Mouse (Mus musculus) spleen, adult 2 months (tissue): ENCODE measurements around the gene Robo1. TPM values are rescaled to one million over a fixed set of nuclear protein-coding genes. Genes with fewer than 3 reads are reported as not detected.

Experiments
- DNase-seq, 2 experiments: peaks; one replicate each; pipeline versions ENCODE4 v3.0.0 to v3.0.0-alpha.2; 2012 to 2021; ENCODE audit warnings: low spot score in 2 of 2, low read depth in 1 of 2
- H3K27ac ChIP-seq: fragments of 200-500 bp; 2 replicates; pipeline ENCODE4 v1.5.1; 2012; ENCODE audit warnings: low read length, inconsistent platforms; ENCODE audit not compliant: insufficient read depth
- H3K27me3 ChIP-seq: fragments of 200-500 bp; 2 replicates; pipeline ENCODE4 v1.6.1; 2012; ENCODE audit warnings: mild to moderate bottlenecking, moderate library complexity, low read length, inconsistent platforms; ENCODE audit not compliant: control insufficient read depth, insufficient read depth
- H3K36me3 ChIP-seq: fragments of 200-500 bp; 2 replicates; pipeline ENCODE4 v1.6.1; 2012; ENCODE audit warnings: mild to moderate bottlenecking, low read length, inconsistent platforms; ENCODE audit not compliant: control insufficient read depth, insufficient read depth
- H3K4me1 ChIP-seq: fragments of 200-500 bp; 2 replicates; pipeline ENCODE4 v1.6.1; 2011; ENCODE audit warnings: inconsistent platforms; ENCODE audit not compliant: control insufficient read depth, insufficient read depth, insufficient read length
- H3K4me3 ChIP-seq: fragments of 200-500 bp; 2 replicates; pipeline ENCODE4 v1.5.1; 2011; ENCODE audit warnings: mild to moderate bottlenecking, inconsistent platforms; ENCODE audit not compliant: insufficient read depth, insufficient read length; ENCODE audit errors: extremely low read depth
- CTCF ChIP-seq: fragments of 200-500 bp; IDR thresholded peaks from 2 replicates; pipeline ENCODE4 v1.5.1; 2011; ENCODE audit warnings: mild to moderate bottlenecking, inconsistent platforms; ENCODE audit not compliant: insufficient read depth, insufficient read length, insufficient replicate concordance; ENCODE audit errors: extremely low read depth
- POLR2A ChIP-seq: fragments of 200-500 bp; IDR thresholded peaks from 2 replicates; pipeline ENCODE4 v1.6.1; 2011; ENCODE audit warnings: low read depth, low read length, inconsistent platforms
- WGBS: fragments of 180-500 bp; shearing (Covaris S2); methylation state at CpG from one replicate; pipeline ENCODE4 v1.1.7; 2018; 5-methylcytosine and 5-hydroxymethylcytosine counted together
- polyA plus RNA-seq: library from polyadenylated mRNA; depleted of rRNA; stranded (reverse); fragments of >200 nt; gene quantifications from 2 replicates; pipeline ENCODE4 v1.2.3, GENCODE M21; 2012

Robo1 gene
- polyA plus RNA-seq, 1 experiment = 1.4 TPM

DNA sequence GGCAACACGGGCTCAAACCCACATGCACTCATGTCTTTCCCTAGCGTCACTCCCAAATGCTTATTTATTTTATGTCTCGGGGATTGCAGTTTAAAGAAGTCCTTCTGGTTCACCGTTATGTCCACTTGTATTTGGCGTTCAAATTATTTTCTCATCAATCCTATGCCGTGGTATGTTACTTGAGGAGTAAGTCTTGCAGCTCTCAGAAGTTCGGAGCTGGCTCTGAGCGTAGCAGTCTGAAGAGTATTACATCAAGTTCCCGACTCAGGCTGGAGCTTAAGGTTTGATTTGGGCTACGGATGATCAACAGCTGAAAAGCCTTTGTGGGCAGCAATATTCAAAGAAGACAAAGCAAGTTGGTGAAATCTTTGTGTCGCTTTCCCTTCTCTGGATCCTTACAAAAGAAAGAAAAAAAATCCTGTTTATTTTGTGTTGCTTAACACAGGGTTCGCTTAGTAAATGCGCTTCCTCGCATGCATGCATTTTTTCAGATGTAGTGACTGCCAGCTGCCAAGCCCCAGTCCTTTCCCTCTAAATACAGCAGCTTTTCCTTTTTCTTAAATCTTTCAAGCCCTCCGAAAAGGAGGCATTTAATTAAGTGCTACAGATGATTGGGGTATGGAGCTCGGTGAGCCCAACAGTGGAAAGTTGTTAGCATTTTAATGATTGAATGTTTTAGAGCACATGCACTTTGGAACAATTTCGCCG is 136.5 kb downstream of the Robo1 start:
- TF ChIP-seq POLR2A = no peak
- no peak for TF ChIP-seq CTCF
- Histone ChIP-seq H3K4me3 (no peak overlapping the region), H3K36me3 (no peaks in the 10 kb centered on the region), H3K4me1 (no peaks in the 10 kb centered on the region), H3K27ac (no peak overlapping the region), H3K27me3 (no peaks in the 10 kb centered on the region)
- WGBS = 90% methylated on average over 18 of the region's 18 CpGs
- DNase-seq = no peak

- Histone ChIP-seq H3K27me3 (no peaks in the 10 kb centered on the region), H3K36me3 (no peaks in the 10 kb centered on the region), H3K27ac (no peak overlapping the region), H3K4me1 (no peaks in the 10 kb centered on the region), H3K4me3 (no peak overlapping the region)
- no peak for DNase-seq
- TF ChIP-seq CTCF (no peak), POLR2A (no peak)
- WGBS = 63% methylated on average over 10 of the region's 10 CpGs
These were observed 150.0 kb downstream of the Robo1 start for GRCm38 (mm10) chr16:72458155-72458554.

GRCm38 (mm10) chr16:72458576-72458975 is 150.5 kb downstream of the Robo1 start:
- Histone ChIP-seq H3K27ac (no peak overlapping the region), H3K27me3 (no peaks in the 10 kb centered on the region), H3K4me1 (no peaks in the 10 kb centered on the region), H3K4me3 (no peak overlapping the region), H3K36me3 (no peaks in the 10 kb centered on the region)
- DNase-seq = no peak
- WGBS = 77% methylated on average over 10 of the region's 10 CpGs
- TF ChIP-seq POLR2A (no peak), CTCF (no peak)

- Histone ChIP-seq H3K4me1 (no peaks in the 10 kb centered on the region), H3K36me3 (no peaks in the 10 kb centered on the region), H3K27me3 (no peaks in the 10 kb centered on the region), H3K27ac (no peak overlapping the region), H3K4me3 (no peak overlapping the region)
- 88% methylated on average over 3 of the region's 3 CpGs for WGBS
- TF ChIP-seq POLR2A (no peak), CTCF (no peak)
- DNase-seq = no peak
These were observed 157.6 kb downstream of the Robo1 start for GRCm38 (mm10) chr16:72465696-72466095.

DNA sequence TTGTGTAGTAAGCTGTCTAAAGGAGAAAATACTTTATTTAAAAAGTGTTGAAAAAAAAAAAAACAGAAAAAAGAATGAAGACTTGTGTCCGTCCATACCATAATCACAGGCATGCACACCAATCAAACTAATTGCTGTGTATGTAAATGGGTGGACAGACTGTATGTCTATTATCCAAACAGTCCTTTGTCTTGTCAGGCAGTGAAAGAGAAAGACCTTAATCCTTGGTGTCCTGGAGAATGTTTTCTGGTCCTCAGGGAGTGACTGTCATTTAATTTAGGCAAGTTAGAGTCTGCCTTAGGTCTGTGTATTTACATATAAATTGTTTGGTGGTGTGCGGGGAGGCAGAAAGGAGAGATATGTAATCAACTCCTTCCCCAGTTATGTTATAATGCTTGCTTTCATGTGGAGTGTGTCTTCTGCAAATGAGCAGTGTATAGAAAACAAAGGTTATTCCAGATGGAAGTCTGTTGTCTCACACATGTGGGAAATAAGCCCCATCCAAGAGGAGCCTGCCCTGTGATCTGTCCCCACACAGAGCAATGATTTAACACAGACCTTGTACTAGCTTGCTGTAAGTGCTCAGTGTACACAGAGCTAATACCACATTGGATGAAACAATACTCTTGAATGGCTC is 162.0 kb downstream of the Robo1 start:
- Histone ChIP-seq H3K27me3 (no peaks in the 10 kb centered on the region), H3K27ac (no peak overlapping the region), H3K4me3 (no peak overlapping the region), H3K4me1 (no peaks in the 10 kb centered on the region), H3K36me3 (no peaks in the 10 kb centered on the region)
- WGBS = 88% methylated on average over 2 of the region's 2 CpGs
- DNase-seq = no peak
- TF ChIP-seq CTCF (no peak), POLR2A (no peak)

- WGBS = 84% methylated on average over 6 of the region's 6 CpGs
- no peak for DNase-seq
- H3K27ac ChIP-seq = no peak overlapping the region
- H3K36me3 ChIP-seq = no peaks in the 10 kb centered on the region
- no peaks in the 10 kb centered on the region for H3K4me1 ChIP-seq
- H3K27me3 ChIP-seq = no peaks in the 10 kb centered on the region
- no peak overlapping the region for H3K4me3 ChIP-seq
- TF ChIP-seq CTCF = no peak
- no peak for TF ChIP-seq POLR2A
These were observed 202.7 kb downstream of the Robo1 start for GRCm38 (mm10) chr16:72510716-72511199.

DNA sequence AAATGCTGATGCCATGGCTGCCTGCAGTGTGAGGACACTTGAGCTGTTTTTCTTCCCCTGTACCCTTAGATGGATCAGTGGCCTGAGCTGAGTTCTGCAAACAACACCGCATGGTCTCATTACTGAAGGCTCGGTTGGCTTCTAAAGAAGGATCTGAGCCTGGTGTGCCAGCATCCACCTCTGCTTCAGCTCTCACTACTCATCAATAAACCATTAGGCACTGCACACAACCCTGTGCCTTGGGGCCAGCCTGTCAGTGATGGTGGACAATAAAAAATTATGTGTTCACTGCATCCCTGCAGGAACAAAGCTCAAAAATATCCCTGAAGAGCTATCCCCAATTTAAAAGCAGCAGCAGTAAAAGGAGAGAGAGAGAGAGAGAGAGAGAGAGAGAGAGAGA is 223.2 kb downstream of the Robo1 start:
- Histone ChIP-seq H3K27ac (no peak overlapping the region), H3K36me3 (no peaks in the 10 kb centered on the region), H3K4me3 (no peak overlapping the region), H3K4me1 (no peaks in the 10 kb centered on the region), H3K27me3 (no peaks in the 10 kb centered on the region)
- 92% methylated on average over 2 of the region's 2 CpGs for WGBS
- no peak for DNase-seq
- TF ChIP-seq CTCF (no peak), POLR2A (no peak)
